Mouse (Mus musculus) lung, postnatal 4 days (tissue): ENCODE measurements around the gene Gdf15.
"Not testable (repeated sequence)": the region's sequence is repeated elsewhere in the genome, so short reads cannot be mapped to it uniquely, and the experiment has no call there.

Experiments
- DNase-seq, 2 experiments: peaks; one replicate each; pipeline ENCODE4 v3.0.0; 2021

Gdf15 gene

DNA sequence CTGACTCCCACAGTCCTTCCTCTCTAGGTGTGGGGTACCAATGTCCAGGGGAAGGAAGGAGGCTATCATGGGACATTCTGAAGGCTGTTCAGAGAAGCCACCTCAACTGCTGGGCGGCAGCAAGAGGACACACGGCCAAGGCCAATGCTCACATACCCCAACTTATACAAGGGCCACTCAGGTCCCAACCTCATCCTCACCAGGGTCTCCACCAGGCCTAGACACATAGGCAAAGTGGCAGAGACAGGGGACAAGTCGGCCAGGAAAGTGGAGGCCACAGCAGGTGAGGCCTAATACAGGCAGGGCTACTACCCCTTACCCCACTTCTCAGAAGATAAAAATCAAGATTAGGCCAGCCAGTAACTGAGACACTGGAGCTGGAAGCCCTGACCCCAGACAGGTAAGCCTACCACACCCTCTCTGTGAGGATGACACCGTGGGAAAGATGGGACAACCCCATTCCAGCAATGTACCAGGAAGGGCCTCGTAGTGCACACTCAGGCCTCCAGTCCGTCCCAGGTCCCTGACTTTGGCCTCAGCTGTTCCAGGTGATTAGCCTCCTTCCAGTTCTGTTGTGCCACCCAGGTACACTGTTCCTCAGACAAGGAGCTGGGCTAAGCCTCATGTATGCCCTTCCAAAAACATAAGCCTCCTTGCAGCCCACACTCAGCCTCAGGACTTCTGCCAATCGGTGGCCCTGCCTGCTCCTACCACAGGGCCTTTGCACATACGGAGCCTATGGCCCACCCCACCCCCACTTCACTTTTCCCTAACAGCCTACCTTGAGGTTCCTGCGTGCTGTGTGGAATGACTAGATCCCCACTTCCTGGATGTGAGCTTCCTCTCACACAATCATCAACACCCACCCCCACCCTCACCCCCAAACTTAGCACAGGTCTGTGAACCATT is 26.1 kb downstream of the Gdf15 start:
- peak in 1 of 2 experiments; percentile 23 for DNase-seq

DNA sequence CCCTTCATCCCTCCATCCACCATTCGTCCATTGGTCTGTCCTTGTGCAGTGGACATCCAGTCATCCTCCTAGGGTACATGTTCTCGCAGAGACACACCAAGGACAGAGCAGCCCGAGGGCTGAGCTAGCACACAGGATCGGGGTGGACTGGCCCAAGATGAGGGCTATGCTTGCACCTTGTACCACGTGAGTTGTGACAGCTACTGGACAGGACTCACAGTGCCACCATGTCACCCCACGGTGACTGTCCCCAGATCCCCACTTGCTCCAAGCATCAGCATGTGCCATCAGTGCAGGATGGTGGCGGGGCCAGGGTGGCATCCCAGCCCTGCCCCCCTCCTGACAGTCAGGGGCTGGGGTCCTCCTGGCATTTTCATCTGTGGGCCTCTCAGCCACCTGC is 27.7 kb downstream of the Gdf15 start:
- peak in 1 of 2 experiments; percentile 22 for DNase-seq

DNA sequence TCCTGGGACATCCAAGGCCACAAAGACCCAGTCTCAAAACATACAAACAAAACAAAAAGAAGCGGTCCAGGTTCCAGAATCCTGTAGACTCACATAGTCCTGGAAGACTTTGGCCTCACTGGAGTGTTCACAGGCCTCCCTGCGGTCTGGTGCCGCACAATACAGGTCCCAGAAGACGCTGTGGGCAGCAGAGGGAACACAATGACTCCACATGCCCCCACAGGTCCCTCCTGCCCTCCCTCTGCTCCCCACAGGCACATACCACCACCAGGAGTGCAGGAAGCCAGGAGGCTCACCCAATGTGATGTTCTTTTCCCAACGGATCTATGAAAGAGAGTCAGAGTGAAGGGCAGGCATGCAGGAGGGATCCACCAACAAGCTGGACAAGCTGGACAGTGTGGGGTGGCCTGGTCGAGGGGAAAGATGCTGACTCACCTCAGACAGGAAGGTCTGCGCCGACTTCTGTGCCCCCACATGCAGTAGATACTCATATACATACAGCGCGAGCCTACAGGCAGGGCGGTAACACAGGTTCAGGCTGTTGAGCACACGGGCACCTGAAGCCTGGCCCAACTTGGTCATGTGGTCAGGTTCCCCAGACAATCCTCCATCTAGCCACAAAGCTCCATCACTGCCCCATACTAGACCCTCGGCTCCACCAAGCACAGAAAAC is 30.0 kb downstream of the Gdf15 start:
- peak in 1 of 2 experiments; percentile 20 for DNase-seq

DNA sequence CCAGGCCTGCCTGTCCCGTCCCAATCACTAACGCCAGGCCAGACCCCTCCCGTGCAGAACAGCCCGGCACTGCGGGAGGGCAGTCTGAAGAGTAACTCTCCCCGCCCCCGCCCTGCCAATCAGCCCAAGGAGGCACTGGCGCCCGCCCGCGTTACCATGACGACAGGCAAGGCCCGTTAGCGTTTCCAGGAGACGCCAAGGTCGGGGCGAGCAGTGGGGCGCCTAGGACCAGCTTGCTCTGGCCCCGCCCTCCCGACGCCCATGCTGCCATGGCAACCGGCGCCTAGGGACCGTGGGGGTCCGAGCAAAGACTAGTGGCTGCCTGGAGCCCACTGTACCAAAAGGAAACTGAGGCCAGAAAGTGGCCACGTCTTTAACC is 31.0 kb downstream of the Gdf15 start:
- DNase-seq = peak; percentile 86 to 90

DNA sequence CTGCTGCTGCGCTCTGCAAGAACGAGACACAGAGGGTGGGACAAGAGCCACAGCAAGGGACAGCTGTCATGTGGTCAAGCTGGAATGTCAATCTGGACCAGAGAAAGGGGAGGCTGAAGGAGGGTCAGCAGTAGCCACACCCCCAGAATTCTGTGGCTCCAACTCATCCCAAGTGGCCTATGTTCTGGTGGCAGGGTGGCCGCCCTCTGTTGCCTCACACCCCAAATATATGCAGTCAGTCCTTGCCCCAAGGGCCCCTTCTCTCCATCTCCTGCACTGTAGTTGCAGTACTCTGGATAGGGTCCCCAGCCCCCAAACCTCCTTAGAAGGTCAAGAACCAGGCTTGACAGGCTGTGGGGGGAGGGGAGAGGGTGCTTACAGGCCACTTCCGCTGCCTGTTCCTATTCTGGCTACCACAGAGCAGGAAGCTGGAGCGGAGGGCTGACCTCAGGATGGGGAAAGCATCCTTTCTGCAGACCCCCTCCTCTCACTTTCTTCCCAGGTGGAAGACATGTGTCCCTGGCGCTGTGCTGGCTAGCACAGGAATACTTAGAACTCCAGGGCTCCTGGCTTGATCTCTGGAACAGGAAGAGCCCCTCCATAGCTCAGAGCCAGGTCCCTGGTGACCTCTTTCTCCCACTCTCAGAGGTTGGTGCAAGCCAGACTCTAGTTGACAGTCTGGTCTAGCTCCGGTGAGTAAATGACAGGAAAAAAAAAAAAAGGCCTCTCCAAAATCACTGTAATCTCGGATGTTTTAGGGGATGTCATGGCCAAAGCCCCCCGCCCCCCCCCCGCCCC is 31.6 kb downstream of the Gdf15 start:
- DNase-seq = peak; percentile 63 to 67

DNA sequence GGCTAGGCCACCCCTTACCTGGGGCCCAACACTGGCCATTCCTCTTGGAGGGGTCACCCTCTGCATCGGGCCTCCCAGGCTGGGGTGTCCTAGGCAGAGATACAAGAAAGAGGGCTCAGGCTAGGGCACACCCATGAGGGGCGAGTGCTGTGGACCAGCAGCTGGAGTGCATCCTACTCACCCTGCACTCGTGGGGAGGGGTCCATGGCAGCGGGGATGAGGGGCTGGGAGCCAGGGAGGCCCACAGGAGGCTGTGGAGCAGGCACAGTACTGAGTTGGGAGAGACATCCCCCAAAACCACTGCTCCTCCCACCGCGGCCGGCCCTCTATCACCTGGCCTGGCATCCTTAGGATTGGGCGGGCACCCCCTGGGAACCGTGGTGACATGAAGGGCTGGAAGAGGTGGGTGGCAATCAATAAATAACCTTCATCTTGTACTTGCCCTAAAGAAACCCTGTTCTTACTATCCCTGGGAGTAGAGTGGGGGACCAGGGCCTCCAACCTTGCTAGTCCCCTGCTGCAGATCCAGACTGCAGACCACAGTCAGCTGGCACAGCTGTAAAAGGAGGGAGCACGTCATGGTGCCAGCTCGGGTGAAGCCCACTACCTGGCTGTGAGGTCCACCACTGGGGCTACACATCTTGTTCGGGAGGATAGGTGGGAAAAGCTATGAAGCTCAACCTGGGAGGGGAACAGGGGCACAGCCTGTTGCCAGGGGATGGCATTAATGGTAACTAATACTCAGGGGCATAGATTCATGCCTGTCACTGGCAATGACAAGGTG is 32.6 kb downstream of the Gdf15 start:
- peak in 1 of 2 experiments; percentile 33 for DNase-seq

DNA sequence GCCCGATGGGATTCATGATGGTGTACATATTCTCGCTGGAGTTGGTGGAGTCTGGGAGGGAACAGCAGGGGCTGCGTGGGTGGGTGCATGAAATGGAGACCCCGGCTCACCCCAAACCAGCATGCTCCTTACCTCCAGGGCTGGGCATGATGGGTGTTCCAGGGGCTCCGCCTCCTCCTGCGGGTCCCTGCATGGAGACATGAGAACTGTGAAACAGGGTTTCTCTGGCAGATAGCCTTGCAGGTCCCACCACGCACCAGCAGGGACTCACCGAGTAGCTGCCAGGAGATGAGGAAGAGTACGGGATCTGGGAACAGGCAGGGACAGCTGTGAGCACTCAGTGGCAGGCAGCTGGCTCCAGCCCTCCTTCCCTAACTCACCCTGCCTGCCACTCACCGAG is 33.5 kb downstream of the Gdf15 start:
- DNase-seq = peak in 1 of 2 experiments; percentile 55

DNA sequence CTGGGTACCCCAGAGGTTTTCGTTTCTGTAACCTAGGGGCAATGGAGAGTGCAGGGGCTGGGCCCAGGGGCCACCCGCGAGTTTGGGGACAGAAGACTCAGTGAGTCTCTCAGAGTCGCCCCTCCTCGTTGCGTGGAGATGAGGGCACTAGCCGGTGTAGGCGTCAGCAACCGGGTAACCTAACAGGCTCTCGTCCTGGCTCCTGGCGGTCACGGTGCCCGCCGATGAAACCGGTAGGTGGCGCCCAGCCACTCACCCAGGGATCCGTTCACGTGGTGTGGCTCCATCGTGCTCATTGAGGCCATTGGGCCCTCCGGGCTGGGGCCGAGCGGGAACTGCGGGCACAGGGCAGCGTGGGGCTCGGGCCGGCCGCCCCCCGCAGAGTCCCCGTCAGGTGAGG is 34.0 kb downstream of the Gdf15 start:
- peak; percentile 89 for DNase-seq

DNA sequence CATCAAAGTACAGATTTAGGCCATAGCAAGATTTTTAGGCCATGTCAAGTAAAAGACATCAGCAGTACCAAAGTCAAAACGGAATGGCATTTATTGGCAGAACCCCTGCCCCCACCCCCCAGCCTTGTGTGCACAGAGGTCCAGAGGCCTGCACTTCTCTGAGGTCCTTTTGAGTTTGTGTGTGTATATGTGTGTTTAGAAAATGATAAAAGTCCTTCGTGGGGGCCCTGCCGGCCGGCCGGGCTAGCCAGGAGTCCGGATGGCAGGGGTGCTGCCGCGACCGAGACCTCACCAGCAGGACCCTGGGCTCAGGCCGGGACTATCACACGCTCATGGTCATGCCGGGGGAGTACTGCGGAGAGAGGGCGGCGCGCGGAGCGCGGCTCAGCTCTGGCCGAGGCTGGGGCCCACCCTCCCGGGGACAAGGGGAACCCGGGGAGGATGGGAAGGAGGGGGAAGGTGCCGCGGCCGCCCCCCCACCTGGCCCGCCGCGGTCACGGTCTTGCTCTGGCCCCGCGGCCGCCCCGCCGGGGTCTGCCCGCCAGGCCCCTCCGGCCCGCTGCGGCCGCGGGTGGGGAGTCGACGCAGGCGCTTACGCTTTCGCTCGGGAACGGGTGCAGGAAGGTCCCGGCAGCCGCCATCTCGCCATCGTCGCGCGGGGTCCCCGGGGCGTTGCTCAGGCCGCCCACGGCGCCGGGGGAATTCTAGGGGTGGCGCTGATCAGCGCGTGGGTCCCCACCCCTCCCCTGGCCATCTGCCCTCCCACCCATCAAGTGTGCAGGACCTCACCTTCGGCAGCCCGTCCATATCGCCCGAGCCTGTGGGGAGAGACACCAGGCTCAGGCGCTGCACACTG is 34.6 kb downstream of the Gdf15 start:
- DNase-seq = peak in 1 of 2 experiments; percentile 43

DNA sequence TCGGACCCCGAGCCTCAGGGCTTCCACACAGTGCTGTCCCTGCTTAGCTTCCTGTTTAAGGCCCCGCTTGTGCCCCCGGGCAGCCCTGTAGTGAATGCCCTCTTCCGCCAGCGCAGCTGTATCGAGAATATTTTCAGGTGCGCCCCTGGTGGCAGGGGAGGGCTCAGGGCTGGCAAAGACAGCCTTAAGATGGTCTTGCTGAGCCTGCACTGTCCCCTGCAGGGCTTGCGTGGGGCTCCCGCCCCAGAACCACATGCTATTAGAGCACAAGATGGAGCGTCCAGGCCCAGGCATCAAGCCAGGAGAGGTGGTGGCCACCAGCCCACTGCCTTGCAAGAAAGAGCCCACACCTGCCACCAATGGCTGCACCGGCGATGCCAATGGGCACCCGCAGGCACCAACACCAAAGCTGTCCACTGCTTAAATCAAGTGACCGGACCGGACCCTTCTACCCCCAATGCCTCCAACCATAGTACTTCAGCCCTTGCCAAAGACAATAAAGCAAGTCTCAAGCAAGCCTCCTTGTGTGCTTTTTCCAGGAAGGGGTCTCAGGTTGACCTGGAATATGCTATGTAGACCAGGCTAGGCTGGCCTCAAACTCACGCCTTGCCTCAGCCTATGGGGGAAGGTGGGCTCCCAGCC is 35.4 kb downstream of the Gdf15 start:
- DNase-seq = peak in 1 of 2 experiments; percentile 44

DNA sequence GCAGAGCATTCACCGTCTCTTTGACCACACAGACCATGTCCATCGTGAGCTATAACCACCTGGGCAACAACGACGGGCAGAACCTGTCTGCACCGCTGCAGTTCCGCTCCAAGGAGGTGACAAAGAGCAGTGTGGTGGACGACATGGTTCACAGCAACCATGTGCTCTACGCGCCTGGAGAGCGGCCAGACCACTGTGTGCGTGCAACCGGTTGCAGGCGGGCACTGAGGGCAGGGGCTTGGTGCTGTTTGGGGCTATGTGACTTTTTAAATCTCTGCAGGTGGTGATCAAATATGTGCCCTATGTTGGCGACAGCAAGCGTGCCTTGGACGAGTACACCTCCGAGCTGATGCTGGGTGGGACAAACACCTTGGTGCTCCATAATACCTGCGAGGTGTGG is 36.0 kb downstream of the Gdf15 start:
- no peak for DNase-seq

DNA sequence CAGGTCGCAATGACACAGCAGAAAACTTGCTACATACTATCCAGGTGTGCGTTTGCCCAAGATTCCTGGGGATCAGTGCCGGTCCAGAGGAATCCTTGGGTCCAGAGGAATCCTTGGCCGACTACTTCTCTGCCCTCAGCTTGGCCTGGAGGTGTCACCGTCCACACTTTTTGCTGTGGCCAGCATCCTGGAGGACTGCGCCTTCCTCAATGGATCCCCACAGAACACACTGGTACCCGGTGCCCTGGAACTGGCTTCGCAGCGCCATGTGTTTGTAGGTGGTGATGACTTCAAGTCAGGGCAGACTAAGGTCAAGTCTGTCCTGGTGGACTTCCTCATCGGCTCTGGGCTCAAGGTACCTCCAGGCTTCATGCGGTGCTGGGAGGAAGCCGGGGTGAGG is 36.4 kb downstream of the Gdf15 start:
- DNase-seq = peak in 1 of 2 experiments; percentile 31

DNA sequence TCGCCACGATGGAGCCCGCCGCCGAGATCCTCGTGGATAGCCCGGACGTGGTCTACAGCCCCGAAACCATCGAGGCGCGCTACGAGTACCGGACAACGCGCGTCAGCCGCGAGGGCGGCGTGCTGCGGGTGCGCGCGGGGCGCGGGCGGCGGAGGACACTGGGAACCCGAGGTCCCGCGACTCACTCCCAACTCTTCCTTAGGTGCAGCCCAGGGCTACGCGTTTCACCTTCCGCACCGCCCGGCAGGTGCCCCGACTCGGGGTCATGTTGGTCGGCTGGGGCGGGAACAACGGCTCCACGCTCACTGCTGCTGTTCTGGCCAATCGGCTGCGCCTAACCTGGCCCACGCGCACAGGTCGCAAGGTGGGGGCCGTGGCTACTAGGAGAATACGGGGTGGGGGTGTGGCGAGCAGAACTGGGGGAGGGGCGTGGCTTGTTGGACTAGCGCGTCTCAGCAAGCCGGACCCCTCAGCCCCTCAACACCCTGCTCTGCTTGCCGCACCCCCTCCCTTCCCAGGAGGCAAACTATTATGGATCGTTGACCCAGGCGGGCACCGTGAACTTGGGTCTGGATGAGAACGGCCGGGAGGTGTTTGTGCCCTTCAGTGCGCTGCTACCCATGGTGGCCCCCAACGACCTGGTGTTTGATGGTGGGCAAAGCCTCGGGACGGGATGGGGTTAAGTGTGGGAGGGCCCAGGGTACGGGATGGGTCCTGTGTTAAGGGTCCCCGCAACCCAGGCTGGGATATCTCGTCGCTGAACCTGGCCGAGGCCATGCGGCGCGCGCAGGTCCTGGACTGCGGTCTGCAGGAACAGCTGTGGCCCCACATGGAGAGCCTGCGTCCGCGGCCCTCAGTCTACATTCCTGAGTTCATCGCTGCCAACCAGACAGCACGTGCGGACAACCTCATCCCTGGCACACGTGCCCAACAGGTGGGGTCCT is 37.4 kb downstream of the Gdf15 start:
- peak in 1 of 2 experiments; percentile 66 for DNase-seq

DNA sequence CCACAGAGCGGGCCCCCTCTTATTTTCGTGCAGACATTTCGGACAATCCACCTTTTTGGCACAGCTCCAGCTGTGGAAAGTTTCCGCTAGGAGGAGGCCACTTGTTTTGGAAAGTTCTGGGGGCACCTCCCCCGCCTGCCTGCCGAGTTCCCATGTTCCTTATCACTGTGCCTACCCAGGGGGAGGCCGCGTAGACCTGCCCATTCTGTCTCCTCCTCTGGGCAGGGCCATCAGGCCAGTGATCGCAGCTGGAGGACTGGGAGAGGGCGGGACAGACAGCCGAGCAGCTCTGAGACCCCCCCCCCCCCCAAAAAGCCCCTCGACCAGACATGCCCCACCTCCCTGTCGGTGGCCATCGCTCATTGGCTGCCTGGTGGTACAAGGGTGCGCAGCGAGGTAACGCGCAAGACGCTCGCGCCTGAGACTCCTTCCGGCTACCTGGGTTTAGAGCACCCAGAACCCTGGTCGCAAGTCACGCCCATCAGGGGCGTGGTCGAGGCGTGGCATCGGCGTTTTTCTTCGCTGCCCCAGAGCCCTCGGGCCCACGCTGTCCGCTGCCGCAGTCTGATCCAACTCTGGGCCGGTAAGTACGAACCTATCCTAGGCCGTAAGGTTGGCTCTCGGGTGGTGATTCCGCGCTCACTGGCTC is 38.2 kb downstream of the Gdf15 start, which contains the start of gene Isyna1:
Gene Isyna1, plus strand, starts transcription at position 413 of the 649 bp plus-strand sequence.
- peak; percentile 91 to 93 for DNase-seq

DNA sequence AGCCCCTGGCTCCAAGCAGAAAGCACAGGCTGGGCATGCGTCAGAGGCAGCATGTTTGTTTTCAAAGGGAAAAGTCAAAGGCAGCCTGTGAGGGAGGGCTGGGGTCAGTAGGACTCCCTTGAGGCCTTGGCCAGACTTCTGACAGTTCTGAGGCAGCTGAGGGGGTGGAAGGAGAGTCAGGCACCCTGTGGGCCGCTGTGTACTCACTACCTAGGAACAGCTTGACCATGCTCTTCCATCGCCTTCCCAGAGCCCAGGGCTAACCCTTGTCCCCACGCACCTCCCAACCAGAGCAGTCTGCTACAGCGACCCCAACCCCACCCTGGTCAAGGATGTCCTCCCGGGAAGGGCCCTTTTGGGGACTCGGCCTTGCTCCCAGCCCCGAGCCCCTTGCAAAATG is 39.1 kb downstream of the Gdf15 start:
- peak in 1 of 2 experiments; percentile 55 for DNase-seq

DNA sequence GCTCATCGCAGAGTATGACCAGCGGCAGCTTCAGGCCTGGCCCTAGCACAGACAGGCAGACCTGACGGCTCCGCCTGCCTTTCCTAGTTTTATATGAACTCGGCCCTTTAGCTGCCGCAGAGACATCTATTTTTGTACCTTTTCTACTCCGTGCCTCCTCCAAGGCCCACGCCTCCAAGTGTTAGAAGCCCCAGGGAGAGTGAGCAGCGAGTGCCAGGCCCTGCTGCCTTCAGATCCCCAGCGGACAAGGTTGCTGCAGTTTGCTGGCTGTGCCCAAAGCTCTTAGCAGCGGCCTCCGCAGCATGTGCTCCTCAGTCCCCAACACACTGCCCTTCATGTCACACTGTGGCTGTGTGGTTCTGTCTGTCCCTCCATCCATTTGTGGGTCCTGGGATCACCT is 40.7 kb downstream of the Gdf15 start:
- no peak for DNase-seq

DNA sequence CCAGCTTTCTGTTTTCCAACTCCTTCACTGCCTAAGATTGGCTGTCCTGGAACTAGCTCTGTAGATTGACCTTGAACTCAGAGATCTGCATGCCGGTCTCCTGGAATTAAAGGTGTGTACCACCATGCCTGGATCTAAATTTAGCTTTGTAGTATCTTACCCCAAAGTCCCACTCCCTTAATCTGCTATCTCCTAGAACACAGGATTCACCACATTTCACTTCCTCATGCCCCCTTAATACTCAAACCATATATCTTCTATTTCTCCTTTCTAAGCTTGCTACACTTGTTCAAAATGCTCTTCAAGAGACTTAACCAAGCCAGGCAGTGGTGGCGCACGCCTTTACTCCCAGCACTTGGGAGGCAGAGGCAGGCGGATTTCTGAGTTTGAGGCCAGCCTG is 44.3 kb downstream of the Gdf15 start:
- not testable (repeated sequence) for DNase-seq

DNA sequence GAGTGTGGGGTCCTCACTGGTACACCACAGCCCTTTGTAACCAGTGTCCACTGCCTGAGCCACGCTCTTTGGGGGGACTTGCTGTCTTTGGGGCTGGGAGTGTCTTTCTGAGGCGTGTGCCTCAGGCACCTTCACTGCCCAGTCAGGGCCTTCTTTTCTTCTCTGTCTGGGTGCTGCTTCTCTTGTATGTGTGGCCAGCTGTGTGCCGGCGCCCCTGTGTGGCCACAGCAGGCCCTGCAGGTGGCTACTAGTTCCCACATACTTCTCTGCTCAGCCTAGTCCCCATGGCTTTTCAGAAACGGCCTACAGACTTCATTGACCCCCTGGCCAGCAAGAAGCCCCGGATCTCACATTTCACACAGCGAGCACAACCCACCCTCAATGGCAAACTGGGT is 47.0 kb downstream of the Gdf15 start:
- peak; percentile 78 to 79 for DNase-seq
